Comparison of ENCODE assay signal across 17 mouse cellular contexts in genomic region chr5:117515861-117516260, GRCm38 (mm10).
DNase-seq lines count a peak whose midpoint lies in the region; ATAC-seq lines count a peak whose summit lies in the region.
"Had no signal": no experiment of that assay in that cellular context is flagged by ENCODE, and none has a peak within 500 bp of the region (broad histone marks: within the 10 kb centered on the region; RNA-seq: fewer than 3 reads in every experiment).

No protein-coding gene starts in this region.

- 77% methylated on average over 7 of the region's 7 CpGs for WGBS in midbrain, embryonic 11.5 days
- 75% methylated on average over 7 of the region's 7 CpGs for WGBS in midbrain, embryonic 14.5 days

- H3K36me3 ChIP-seq in midbrain, embryonic 11.5 days (ENCODE audit: control insufficient read depth, insufficient read depth, low read length), result no peaks in the 10 kb centered on the region
- no peaks in the 10 kb centered on the region for H3K36me3 ChIP-seq in midbrain, embryonic 14.5 days (ENCODE audit: control insufficient read depth, insufficient read depth, low read length)
- H3K36me3 ChIP-seq: embryonic facial prominence, embryonic 10.5 days; embryonic facial prominence, embryonic 12.5 days; forebrain, embryonic 15.5 days; G1E had no signal

- H3K27ac ChIP-seq in midbrain, embryonic 11.5 days (ENCODE audit: low read depth, low read length), result no peak overlapping the region
- no peak overlapping the region for H3K27ac ChIP-seq in midbrain, embryonic 14.5 days (replicated peaks; ENCODE audit: low read depth, low read length)
- H3K27ac ChIP-seq: embryonic facial prominence, embryonic 10.5 days; embryonic facial prominence, embryonic 12.5 days; forebrain, embryonic 13.5 days; forebrain, embryonic 15.5 days had no signal

- H3K4me3 ChIP-seq in midbrain, embryonic 11.5 days (ENCODE audit: low read depth, low read length), result no peak overlapping the region
- no peak overlapping the region for H3K4me3 ChIP-seq in midbrain, embryonic 14.5 days (replicated peaks; ENCODE audit: low read depth, low read length)
- H3K4me3 ChIP-seq: embryonic facial prominence, embryonic 10.5 days; embryonic facial prominence, embryonic 12.5 days; forebrain, embryonic 13.5 days; forebrain, embryonic 15.5 days had no signal

- no peaks in the 10 kb centered on the region for H3K27me3 ChIP-seq in midbrain, embryonic 11.5 days (ENCODE audit: control insufficient read depth, insufficient read depth, low read length)
- no peaks in the 10 kb centered on the region for H3K27me3 ChIP-seq in midbrain, embryonic 14.5 days (ENCODE audit: control insufficient read depth, insufficient read depth, low read length)
- H3K27me3 ChIP-seq: embryonic facial prominence, embryonic 12.5 days; forebrain, embryonic 13.5 days; forebrain, embryonic 15.5 days had no signal

- no peak overlapping the region for H3K4me2 ChIP-seq in midbrain, embryonic 11.5 days
- H3K4me2 ChIP-seq in midbrain, embryonic 14.5 days (ENCODE audit: low read length), result no peak overlapping the region
- H3K4me2 ChIP-seq: embryonic facial prominence, embryonic 12.5 days; forebrain, embryonic 13.5 days; forebrain, embryonic 15.5 days had no signal

- H3K9me3 ChIP-seq in midbrain, embryonic 11.5 days (ENCODE audit: control insufficient read depth, low read length), result no peaks in the 10 kb centered on the region
- H3K9me3 ChIP-seq in midbrain, embryonic 14.5 days (ENCODE audit: control insufficient read depth, low read length), result no peaks in the 10 kb centered on the region
- H3K9me3 ChIP-seq: embryonic facial prominence, embryonic 10.5 days; embryonic facial prominence, embryonic 12.5 days; forebrain, embryonic 13.5 days; forebrain, embryonic 15.5 days had no signal

- H3K4me1 ChIP-seq in midbrain, embryonic 11.5 days (ENCODE audit: control insufficient read depth, insufficient read depth, low read length), result no peaks in the 10 kb centered on the region; the same call in 1 of the 2 replicates
- H3K4me1 ChIP-seq in midbrain, embryonic 14.5 days (ENCODE audit: control insufficient read depth, insufficient read depth, low read length), result no peaks in the 10 kb centered on the region

- H3K9ac ChIP-seq in midbrain, embryonic 11.5 days (ENCODE audit: low read length), result no peak overlapping the region
- no peak overlapping the region for H3K9ac ChIP-seq in midbrain, embryonic 14.5 days (replicated peaks; ENCODE audit: low read length)
- H3K9ac ChIP-seq: embryonic facial prominence, embryonic 12.5 days; forebrain, embryonic 13.5 days; forebrain, embryonic 15.5 days; forebrain, postnatal 0 days had no signal

- ATAC-seq in midbrain, embryonic 11.5 days (ENCODE audit: low FRiP score), result no peak
- ATAC-seq in midbrain, embryonic 14.5 days (ENCODE audit: low FRiP score, low TSS enrichment), result no peak
- ATAC-seq: activated CD4-positive, CD25-positive, alpha-beta regulatory T cell, adult 4 months; forebrain, postnatal 0 days; Patski had no signal

- DNase-seq in midbrain, embryonic 11.5 days (ENCODE audit: low spot score, missing footprints), result peak; percentile 71
- DNase-seq in midbrain, embryonic 14.5 days, result no peak
- DNase-seq in thymus, postnatal 14 days, result peak; percentile 21
- DNase-seq in thymus, postnatal 36 days, result no peak
- DNase-seq in ES-CJ7 (ENCODE audit: low read depth, low spot score) (peak; percentile 54), R1 (ENCODE audit: low read depth, low spot score) (peak; percentile 78)
- no peak for DNase-seq in gastrocnemius, postnatal 4 days (ENCODE audit: low spot score in 2 of 2)
- DNase-seq in kidney, postnatal 25 days, result no peak
- DNase-seq: adrenal gland, adult 8-10 months had no signal

Comparison
In these comparisons a context has a peak if more than half of its experiments do, and no peak if none do; other contexts are left out.
1. DNase-seq: peak in midbrain, embryonic 11.5 days (single experiment), thymus, postnatal 14 days (single experiment), ES-CJ7 (single experiment) and R1 (single experiment); none in midbrain, embryonic 14.5 days (single experiment), thymus, postnatal 36 days (0 of 2), gastrocnemius, postnatal 4 days (0 of 2) and kidney, postnatal 25 days (0 of 2).